Mouse (Mus musculus) adrenal gland (tissue): ENCODE results near the gene Tmprss3.

Experiments
- intact Hi-C: fragments of 180-260 bp; cut with DNase I; formaldehyde crosslinking; loops from one replicate; pipeline ENCODE4 v1.15.1; 2025

The Tmprss3 gene

GRCm38 (mm10) chr17:31142116-31142515 is 56.7 kb downstream of the Tmprss3 start:
- intact Hi-C loops, result no loop called here

GRCm38 (mm10) chr17:31138398-31138797 is 60.4 kb downstream of the Tmprss3 start:
- intact Hi-C loops, result loop anchor here (1.0 to 2.0 kb wide), 2 partner anchors 49 to 104 kb away; no protein-coding TSS in a partner anchor

- intact Hi-C loops, result no loop called here
Observed at GRCm38 (mm10) chr17:31136821-31137220, 62.0 kb downstream of the Tmprss3 start.

GRCm38 (mm10) chr17:31136291-31136690 is 62.5 kb downstream of the Tmprss3 start:
- intact Hi-C loops, result no loop called here

GRCm38 (mm10) chr17:31134913-31135312 is 63.9 kb downstream of the Tmprss3 start:
- intact Hi-C loops, result no loop called here

GRCm38 (mm10) chr17:31133776-31134175 is 65.0 kb downstream of the Tmprss3 start:
- intact Hi-C loops, result no loop called here

GRCm38 (mm10) chr17:31131269-31131821 is 67.4 kb downstream of the Tmprss3 start:
- intact Hi-C loops, result no loop called here

GRCm38 (mm10) chr17:31129452-31129851 is 69.3 kb downstream of the Tmprss3 start, which contains the start of gene Tff3:
Tff3 (minus strand) TSS chr17:31129646.
- intact Hi-C loops, result no loop called here
